Mouse (Mus musculus) mouse trophoblast stem cell (cell line): ENCODE results near the gene Lysmd3.
"Not testable (repeated sequence)": the region's sequence is repeated elsewhere in the genome, so short reads cannot be mapped to it uniquely, and the experiment has no call there.

Experiments
- in situ Hi-C, 2 experiments: fragments of 300-500 bp; cut with MseI, MboI; formaldehyde crosslinking; loops; 2 replicates in 1 of 2; 3 replicates in 1 of 2; pipeline ENCODE4 v1.15.1; 2025

Gene Lysmd3

GRCm38 (mm10) chr13:81657351-81658052 is at the start of gene Lysmd3:
TSS of gene Lysmd3 (plus strand) at chr13:81657663.
- in situ Hi-C loops, result no loop called here

- in situ Hi-C loops, result no loop called here
Measured at GRCm38 (mm10) chr13:81610349-81610748, 47.1 kb upstream of the Lysmd3 start.

GRCm38 (mm10) chr13:81627861-81628260 is 29.6 kb upstream of the Lysmd3 start:
- in situ Hi-C loops, result not testable (repeated sequence)

GRCm38 (mm10) chr13:81628631-81629190 is 28.8 kb upstream of the Lysmd3 start:
- in situ Hi-C loops, result no loop called here

DNA sequence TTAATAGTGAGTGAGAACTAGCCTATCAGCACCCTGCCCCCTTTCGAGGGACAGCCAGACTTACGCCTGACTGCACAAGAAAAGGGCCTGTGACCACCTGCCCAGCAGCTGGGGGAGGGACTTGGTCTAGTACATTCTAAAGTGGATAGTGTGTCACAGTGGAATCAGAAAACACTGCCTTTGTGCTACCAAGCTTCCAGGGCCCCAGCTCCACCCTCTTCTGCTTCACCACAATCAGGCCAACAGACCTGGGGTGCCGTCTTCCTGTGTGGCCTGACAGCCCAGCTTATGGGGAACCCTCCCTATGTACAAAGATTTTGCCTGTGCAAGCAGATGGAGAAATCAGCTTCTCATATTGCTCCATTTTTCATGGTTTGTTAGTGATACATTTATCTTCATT is 28.1 kb upstream of the Lysmd3 start:
- in situ Hi-C loops, result no loop called here

GRCm38 (mm10) chr13:81630566-81630965 is 26.9 kb upstream of the Lysmd3 start:
- in situ Hi-C loops, result no loop called here

DNA sequence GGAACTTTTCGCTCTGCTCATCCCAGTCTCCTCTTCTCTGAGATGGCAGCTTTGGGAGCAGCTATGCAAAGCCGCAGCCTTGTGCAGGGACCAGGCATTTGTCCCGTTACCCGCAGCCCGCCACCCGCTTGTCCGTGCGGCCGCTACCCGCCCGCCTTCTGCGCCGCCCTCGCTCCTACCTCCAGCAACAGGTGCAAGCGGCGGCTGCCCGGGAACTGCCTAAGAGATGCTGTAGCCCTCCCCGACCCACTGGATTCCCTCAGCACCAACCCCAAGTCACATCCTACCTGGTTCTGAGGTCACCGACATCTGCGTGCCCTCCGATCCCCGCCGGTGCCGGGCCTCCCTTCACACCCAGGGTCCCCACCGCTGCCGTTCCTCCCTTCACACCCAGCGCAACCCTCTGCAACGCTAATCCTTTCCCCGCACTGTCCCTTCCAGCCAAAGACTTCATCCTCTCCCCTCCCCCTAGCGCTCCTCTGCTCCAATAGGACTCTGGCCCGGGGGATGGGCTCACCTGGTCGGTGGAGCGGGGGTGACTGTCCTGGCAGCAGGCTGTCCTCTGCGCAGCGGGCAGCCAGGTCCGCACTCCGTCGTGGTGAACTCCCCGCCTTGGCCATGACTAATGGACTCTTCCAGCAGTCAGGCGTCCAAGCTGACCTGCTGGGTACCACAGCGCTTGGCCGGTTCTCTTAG is 24.6 kb upstream of the Lysmd3 start, which contains the start of gene Adgrv1:
Adgrv1 (minus strand) TSS at position 435 of the 696 bp plus-strand sequence.
- in situ Hi-C loops, result no loop called here

DNA sequence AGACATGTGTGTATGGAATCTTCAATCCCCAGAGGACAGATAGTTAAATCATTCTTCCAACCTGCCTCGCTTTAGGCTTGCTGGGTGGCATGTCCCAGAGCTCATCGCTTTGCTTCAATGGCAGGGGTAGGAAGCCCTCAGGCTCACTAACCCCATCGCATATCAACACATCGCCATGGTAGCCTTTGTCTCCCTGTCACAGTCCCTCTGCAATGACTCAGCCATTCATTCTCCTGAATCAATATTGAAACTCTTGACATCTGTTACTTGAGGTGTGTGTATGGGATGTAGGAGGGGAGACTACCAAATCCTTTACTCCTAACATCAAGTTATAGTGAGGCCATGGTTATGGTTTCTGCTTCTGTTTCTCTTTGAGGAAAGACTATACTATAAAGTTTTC is 17.8 kb upstream of the Lysmd3 start:
- in situ Hi-C loops, result loop anchor here (5.0 kb wide), 2 partner anchors 197 to 202 kb away; no protein-coding TSS in a partner anchor

DNA sequence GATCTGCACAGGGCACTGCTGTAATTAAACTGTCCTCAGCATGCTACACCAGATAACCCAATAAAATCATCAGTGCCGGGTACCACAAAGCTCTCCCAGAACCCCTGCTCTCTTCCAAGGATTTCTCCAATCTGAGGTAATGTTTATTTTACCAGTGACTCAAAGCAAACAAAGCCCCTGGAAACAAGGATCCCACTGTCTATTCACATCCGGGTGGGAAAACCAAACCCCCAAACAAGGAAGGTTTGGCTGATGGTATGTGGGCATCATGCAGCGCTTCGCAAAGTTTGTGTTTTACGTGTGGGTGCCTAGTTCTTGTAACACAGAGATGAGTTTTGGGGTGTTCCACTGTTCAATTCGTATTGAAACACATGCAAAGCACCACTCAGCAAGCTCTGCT is 16.6 kb upstream of the Lysmd3 start:
- in situ Hi-C loops, result loop anchor here (5.0 kb wide), 2 partner anchors 199 to 204 kb away; no protein-coding TSS in a partner anchor

DNA sequence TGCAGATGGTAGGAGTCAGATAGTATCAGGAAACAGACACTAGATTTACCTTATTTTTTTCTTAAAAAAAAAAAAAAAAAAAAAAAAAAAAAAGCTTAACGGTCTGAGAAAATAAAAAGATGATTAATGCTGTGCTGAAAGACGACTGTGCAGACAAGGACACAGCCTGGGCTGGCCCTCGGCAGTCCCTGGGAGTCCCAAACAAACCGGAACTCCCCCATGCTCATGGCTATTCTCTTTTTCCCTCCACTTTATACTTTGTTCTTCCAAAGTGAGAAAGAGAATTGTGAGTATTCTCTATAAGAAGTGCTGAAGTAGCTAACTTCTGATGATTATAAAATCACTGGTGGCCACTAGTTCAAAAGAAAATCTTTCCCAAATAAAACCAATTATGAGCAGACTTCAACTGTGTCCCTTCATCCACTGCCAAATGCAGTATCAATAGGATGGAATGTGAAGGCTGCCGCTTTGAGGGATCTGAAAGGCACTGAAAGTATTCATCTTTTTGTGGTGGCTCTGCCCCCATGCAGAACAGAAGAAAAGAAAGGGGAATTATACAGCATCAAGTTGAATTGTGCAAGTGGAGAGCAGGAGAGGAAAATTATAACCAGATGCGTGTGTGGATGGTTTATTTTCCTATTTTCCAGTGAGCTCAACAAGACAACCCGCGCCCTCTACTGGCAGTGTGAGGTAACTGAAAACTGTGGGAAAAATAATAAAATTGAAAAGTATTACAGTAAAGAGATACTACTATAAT is 16.0 kb upstream of the Lysmd3 start:
- in situ Hi-C loops, result loop anchor here (5.0 kb wide), 2 partner anchors 199 to 204 kb away; no protein-coding TSS in a partner anchor

GRCm38 (mm10) chr13:81642491-81643149 is 14.8 kb upstream of the Lysmd3 start:
- in situ Hi-C loops, result loop anchor here (5.0 kb wide), 2 partner anchors 200 to 205 kb away; no protein-coding TSS in a partner anchor

- in situ Hi-C loops, result loop anchor here (5.0 kb wide), 2 partner anchors 202 to 207 kb away; no protein-coding TSS in a partner anchor
Measured at GRCm38 (mm10) chr13:81644047-81644565, 13.4 kb upstream of the Lysmd3 start.

DNA sequence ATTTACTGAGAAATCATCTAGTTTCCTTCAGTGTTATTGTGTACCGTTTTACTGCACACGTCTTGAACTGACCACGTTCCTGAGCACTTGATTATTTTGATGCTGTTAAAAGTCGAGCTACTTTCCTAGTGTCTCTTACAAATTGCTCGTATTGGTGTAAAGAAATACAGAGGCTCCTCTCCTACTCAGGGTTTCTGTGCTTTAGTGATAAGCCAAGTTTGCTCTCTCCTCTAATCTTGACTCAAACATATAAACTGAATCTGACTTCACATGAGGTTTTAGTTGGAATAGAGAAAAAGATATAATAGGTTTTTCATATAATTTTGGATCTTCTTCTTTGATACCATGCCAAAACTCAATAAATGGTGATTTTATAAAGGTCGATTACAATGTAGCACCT is 11.1 kb upstream of the Lysmd3 start:
- in situ Hi-C loops, result no loop called here

- in situ Hi-C loops, result not testable (repeated sequence)
Measured at GRCm38 (mm10) chr13:81650382-81650781, 7.1 kb upstream of the Lysmd3 start.

GRCm38 (mm10) chr13:81656091-81656850 is 1.2 kb upstream of the Lysmd3 start:
- in situ Hi-C loops, result no loop called here

GRCm38 (mm10) chr13:81657008-81657350 is 484 bp upstream of the Lysmd3 start:
- in situ Hi-C loops, result no loop called here

DNA sequence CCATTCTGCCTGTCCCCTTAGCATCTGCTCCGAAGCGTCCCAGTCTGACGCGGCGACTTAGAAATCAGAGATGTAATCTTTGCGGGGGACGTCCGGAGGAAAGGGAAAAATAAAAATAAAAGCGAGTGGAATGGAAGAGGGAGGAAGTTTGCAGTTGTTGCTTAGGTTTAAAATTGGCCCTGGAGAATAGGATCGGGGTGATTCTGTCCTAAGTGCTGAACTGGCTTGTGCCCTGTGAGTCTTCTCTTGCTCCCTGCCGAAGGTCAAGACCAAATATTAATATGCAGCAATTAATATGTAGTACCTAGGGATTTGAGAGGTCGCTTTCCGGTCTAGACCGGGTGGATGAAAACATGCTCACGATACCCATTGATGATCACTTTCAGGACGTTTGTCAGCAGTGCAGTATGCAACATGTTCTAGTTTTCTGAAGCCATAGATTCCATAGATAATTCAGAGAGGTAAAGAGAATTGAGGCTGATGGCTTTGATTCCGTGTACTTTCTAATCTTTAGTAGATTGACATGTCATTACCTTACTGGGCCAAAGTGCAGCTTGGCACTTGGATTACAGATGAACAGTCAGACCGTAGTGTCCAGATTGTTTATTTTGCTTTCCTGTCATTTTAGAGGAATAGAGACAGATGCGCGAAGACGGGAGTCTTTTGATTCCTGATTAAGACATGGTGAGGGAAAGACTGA is 740 bp downstream of the Lysmd3 start:
- in situ Hi-C loops, result no loop called here

GRCm38 (mm10) chr13:81663566-81664330 is 6.3 kb downstream of the Lysmd3 start:
- in situ Hi-C loops, result no loop called here

DNA sequence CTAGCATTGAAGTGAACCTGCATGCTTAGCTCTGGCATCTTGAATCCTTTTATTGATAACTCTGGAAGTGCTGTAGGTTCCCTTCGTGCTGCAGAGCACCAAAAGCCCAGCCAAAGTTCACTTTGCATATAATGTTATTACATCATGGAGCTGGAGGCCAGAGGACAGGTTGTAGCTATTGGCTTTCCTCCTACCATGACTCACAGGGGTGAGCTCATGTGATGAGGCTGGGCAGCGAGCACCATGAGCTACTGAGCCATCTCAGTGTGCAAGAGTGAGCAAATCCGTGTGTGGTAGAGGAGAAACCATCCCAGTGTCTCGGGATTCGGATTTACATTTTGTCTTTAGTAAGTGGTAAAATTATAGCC is 6.9 kb downstream of the Lysmd3 start:
- in situ Hi-C loops, result no loop called here
